Mouse (Mus musculus) kidney, postnatal 25 days (tissue): ENCODE measurements around the gene Nf2.

Experiments
- DNase-seq, 2 experiments: peaks; one replicate each; pipeline ENCODE4 v3.0.0; 2021; ENCODE audit warnings: mixed read lengths in 2 of 2

The Nf2 gene

GRCm38 (mm10) chr11:4744691-4745090 lies 104.6 kb downstream of the Nf2 start:
- DNase-seq, result no peak

- no peak for DNase-seq
Measured at GRCm38 (mm10) chr11:4740785-4741184, 108.6 kb downstream of the Nf2 start.

GRCm38 (mm10) chr11:4738719-4739118 lies 110.6 kb downstream of the Nf2 start:
- DNase-seq, result no peak

GRCm38 (mm10) chr11:4737682-4738081 lies 111.7 kb downstream of the Nf2 start:
- DNase-seq, result no peak

GRCm38 (mm10) chr11:4736355-4736754 lies 113.0 kb downstream of the Nf2 start:
- no peak for DNase-seq

GRCm38 (mm10) chr11:4734179-4734578 lies 115.2 kb downstream of the Nf2 start:
- DNase-seq, result no peak

- DNase-seq, result no peak
Measured at GRCm38 (mm10) chr11:4731781-4732180, 117.6 kb downstream of the Nf2 start.

- DNase-seq, result no peak
Measured at GRCm38 (mm10) chr11:4730913-4731312, 118.4 kb downstream of the Nf2 start.

GRCm38 (mm10) chr11:4730096-4730495 lies 119.2 kb downstream of the Nf2 start:
- no peak for DNase-seq

GRCm38 (mm10) chr11:4729603-4730002 lies 119.7 kb downstream of the Nf2 start:
- DNase-seq, result peak in 1 of 2 experiments; percentile 38

GRCm38 (mm10) chr11:4721728-4722127 lies 127.6 kb downstream of the Nf2 start:
- no peak for DNase-seq

GRCm38 (mm10) chr11:4720900-4721580 lies 128.3 kb downstream of the Nf2 start:
- DNase-seq, result no peak

GRCm38 (mm10) chr11:4720393-4720792 lies 128.9 kb downstream of the Nf2 start:
- DNase-seq, result no peak

- DNase-seq, result no peak
Measured at GRCm38 (mm10) chr11:4719961-4720360, 129.4 kb downstream of the Nf2 start.

- peak in 1 of 2 experiments; percentile 34 for DNase-seq
Measured at GRCm38 (mm10) chr11:4718548-4718947, 130.8 kb downstream of the Nf2 start.

GRCm38 (mm10) chr11:4716530-4717236 lies 132.7 kb downstream of the Nf2 start:
- DNase-seq, result no peak
